Mouse (Mus musculus): ENCODE measurements around the gene Cd80.

GRCm38 (mm10) chr16:38519140-38519539, 63.8 kb downstream of the Cd80 start:
- TF ChIP-seq CTCF (IDR thresholded peaks at IDR 0.05; ENCODE audit: extremely low read depth, insufficient read length, insufficient replicate concordance, low read depth, low read length) = no peak
- TF ChIP-seq POLR2A (IDR thresholded peaks at IDR 0.05; ENCODE audit: low read depth, low read length) = no peak

Data from small intestine, adult 2 months (tissue).